Mouse (Mus musculus) urinary bladder, postnatal 0 days (tissue): ENCODE measurements around the gene Tex29. TPM values are rescaled to one million over a fixed set of nuclear protein-coding genes. Genes with fewer than 3 reads are reported as not detected.

ENCODE experiments used
- polyA plus RNA-seq: library from polyadenylated mRNA; unstranded; fragments of >200 nt; fragmentation: Nextera tagmentation; extraction: Ambion mirVana; gene quantifications from 2 replicates; pipeline ENCODE4 v1.2.1, GENCODE M21; 2015

The Tex29 gene
- polyA plus RNA-seq = not detected in 2 replicates

DNA sequence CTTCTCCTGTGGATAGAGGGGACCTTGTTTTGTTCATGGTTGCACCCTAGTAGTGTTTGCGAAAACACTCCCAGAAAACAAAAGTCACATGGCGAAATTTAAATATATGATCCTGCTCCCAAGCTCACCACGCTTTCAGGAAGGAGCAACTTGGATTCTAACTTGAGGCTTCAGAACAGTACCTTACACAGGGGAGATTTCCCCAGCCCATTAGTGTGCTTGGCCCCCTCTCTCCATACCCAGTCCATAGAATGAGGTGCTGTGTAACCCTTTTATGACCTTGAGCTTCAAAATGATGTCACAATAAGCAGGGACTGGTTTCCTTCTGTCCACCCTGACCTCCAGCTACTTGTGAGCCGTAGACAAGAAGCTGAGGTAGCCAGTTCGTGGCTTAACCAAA lies at the start of gene Tex29:
Gene Tex29, plus strand, starts transcription at position 301 of the 400 bp plus-strand sequence.

Other genes with a start within 250 kb of the Tex29 start
- 58.5 and 67.5 TPM in 2 replicates for gene Ankrd10, start 204.7 kb upstream of the Tex29 start, polyA plus RNA-seq
- not detected in 2 replicates for gene 1700016D06Rik, start 139.4 kb upstream of the Tex29 start, polyA plus RNA-seq
- 22.2 and 27.5 TPM in 2 replicates for gene Arhgef7, start 112.8 kb upstream of the Tex29 start, polyA plus RNA-seq